Mouse (Mus musculus) liver, embryonic 14.5 days (tissue): ENCODE results near the gene Mup3.

Experiments used
- CTCF ChIP-seq: IDR thresholded peaks from 2 replicates; pipeline ENCODE4 v1.5.1; 2016; ENCODE audit warnings: antibody characterized with exemption, low read depth, control low read depth
- EP300 ChIP-seq: IDR thresholded peaks from 2 replicates; pipeline ENCODE4 v1.6.1; 2016; ENCODE audit warnings: antibody characterized with exemption, low read depth

DNA sequence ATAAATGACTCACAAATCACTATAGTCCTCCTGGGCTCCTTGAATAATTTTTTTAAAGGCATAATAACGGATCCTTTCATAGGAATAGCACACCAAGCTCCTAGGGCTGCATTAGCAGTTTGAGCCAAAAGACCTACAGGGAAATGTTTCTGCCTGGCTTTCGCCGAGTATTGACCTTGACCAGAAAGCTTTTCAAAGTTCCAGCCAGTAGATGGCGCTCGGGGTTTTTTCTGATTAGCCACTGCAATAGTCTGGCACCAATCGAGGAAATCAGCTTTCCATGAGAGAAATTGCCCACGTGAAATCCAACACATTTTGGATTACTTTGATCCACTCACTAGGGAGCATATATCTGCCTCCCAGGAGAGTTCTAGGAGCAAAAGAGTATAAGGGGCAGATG lies 46.6 kb upstream of the Mup3 start:
- TF ChIP-seq EP300, result no peak
- no peak for TF ChIP-seq CTCF
